Mouse (Mus musculus): ENCODE data around the gene Nhlrc1.

GRCm38 (mm10) chr13:47047996-47048395 lies 33.3 kb upstream of the Nhlrc1 start:
- no peak for TF ChIP-seq EP300 (IDR thresholded peaks at IDR 0.05; ENCODE audit: low read depth in 1 of 2, low read length in 2 of 2)
- TF ChIP-seq ETS1 (IDR thresholded peaks at IDR 0.05; ENCODE audit: low read depth, low read length), result no peak
- TF ChIP-seq POLR2A (IDR thresholded peaks at IDR 0.05; ENCODE audit: control insufficient read depth in 1 of 2, insufficient read depth in 1 of 2, low read depth in 1 of 2, low read length in 2 of 2, poor library complexity in 1 of 2), result no peak
- no peak for TF ChIP-seq GATA1 (IDR thresholded peaks at IDR 0.05; ENCODE audit: low read depth, low read length)
- TF ChIP-seq TBP (IDR thresholded peaks at IDR 0.05; ENCODE audit: low read depth, low read length), result no peak
- no peak for TF ChIP-seq TAL1 (IDR thresholded peaks at IDR 0.05; ENCODE audit: low read length)
- no peak for TF ChIP-seq E2F4 (IDR thresholded peaks at IDR 0.05; ENCODE audit: borderline replicate concordance, low read depth, low read length)
- no peak for TF ChIP-seq ELF1 (IDR thresholded peaks at IDR 0.05; ENCODE audit: low read depth, low read length)
- no peak for TF ChIP-seq CTCF (IDR thresholded peaks at IDR 0.05 in 2 of 3, conservative IDR thresholded peaks at IDR 0.05 in 1 of 3; ENCODE audit: control insufficient read depth in 1 of 3, insufficient read depth in 1 of 3, low read depth in 2 of 3, low read length in 3 of 3, poor library complexity in 1 of 3, severe bottlenecking in 1 of 3)
- TF ChIP-seq GABPA (IDR thresholded peaks at IDR 0.05; ENCODE audit: low read depth, low read length), result no peak
- TF ChIP-seq USF2 (IDR thresholded peaks at IDR 0.05; ENCODE audit: borderline replicate concordance in 1 of 2, insufficient read depth in 1 of 2, low read depth in 1 of 2, low read length in 2 of 2), result no peak

Data from MEL (cell line).